Mouse (Mus musculus) stomach, embryonic 16.5 days (tissue): Measurements from ENCODE around the gene Tsga10ip. TPM values are rescaled to one million over a fixed set of nuclear protein-coding genes. Genes with fewer than 3 reads are reported as not detected.

Experiments used
- ATAC-seq: fragments of 200-750 bp; cut with Nextera tagmentation; 2 replicates; pipeline ENCODE4 v1.8.0; 2017; ENCODE audit warnings: moderate number of reproducible peaks, moderate TSS enrichment; ENCODE audit not compliant: insufficient read depth, low FRiP score
- H3K27ac ChIP-seq: fragments of 300-500 bp; sonication (generic); 2 replicates; pipeline ENCODE4 v1.5.1; 2014; ENCODE audit warnings: low read length
- H3K27me3 ChIP-seq: fragments of 300-500 bp; sonication (generic); 2 replicates; pipeline ENCODE4 v1.6.1; 2014; ENCODE audit warnings: low read length, control low read depth, mixed read lengths; ENCODE audit not compliant: control insufficient read depth, insufficient read depth
- H3K36me3 ChIP-seq: fragments of 300-500 bp; sonication (generic); 2 replicates; pipeline ENCODE4 v1.6.1; 2014; ENCODE audit warnings: low read length; ENCODE audit not compliant: control insufficient read depth, insufficient read depth
- H3K4me1 ChIP-seq: fragments of 300-500 bp; sonication (generic); 2 replicates; pipeline ENCODE4 v1.6.1; 2014; ENCODE audit warnings: low read length, control low read depth, mixed read lengths; ENCODE audit not compliant: control insufficient read depth, insufficient read depth
- H3K4me2 ChIP-seq: fragments of 300-500 bp; sonication (generic); 2 replicates; pipeline ENCODE4 v1.6.1; 2014; ENCODE audit warnings: low read depth, low read length, mixed read lengths
- H3K4me3 ChIP-seq: fragments of 300-500 bp; sonication (generic); replicated peaks from 2 replicates; pipeline ENCODE4 v1.5.1; 2014; ENCODE audit warnings: mild to moderate bottlenecking, low read length
- H3K9ac ChIP-seq: fragments of 300-500 bp; sonication (generic); 2 replicates; pipeline ENCODE4 v1.6.1; 2014; ENCODE audit warnings: low read length
- H3K9me3 ChIP-seq: fragments of 300-500 bp; sonication (generic); replicated peaks from 2 replicates; pipeline ENCODE4 v1.6.1; 2016; ENCODE audit warnings: low read length, control low read depth; ENCODE audit not compliant: control insufficient read depth
- WGBS: fragments of 180-500 bp; shearing (Covaris S2); extraction: QIAGEN DNeasy Blood & Tissue Kit; methylation state at CpG from one replicate; pipeline ENCODE4 v1.1.7; 2014; 5-methylcytosine and 5-hydroxymethylcytosine counted together
- polyA plus RNA-seq: library from polyadenylated mRNA; unstranded; fragments of >200 nt; fragmentation: Nextera tagmentation; extraction: Ambion mirVana; gene quantifications from 2 replicates; pipeline ENCODE4 v1.2.1, GENCODE M21; 2015

Tsga10ip gene
- polyA plus RNA-seq, 1 experiment from 2014 or later, result 8.9 TPM

- H3K4me3 ChIP-seq, result peak within 1 kb of the TSS; percentile 72
- H3K27ac ChIP-seq, result peak within 1 kb of the TSS; percentile 91
- ATAC-seq, result peak; percentile 94
- H3K9ac ChIP-seq, result peak within 1 kb of the TSS; percentile 92
- H3K27me3 ChIP-seq, result no peaks in the 10 kb centered on the region
- H3K36me3 ChIP-seq, result no peaks in the 10 kb centered on the region
- H3K4me1 ChIP-seq, result peaks cover 25% of the 10 kb centered on the region
- WGBS, result under 1% methylated on average over 83 of the region's 87 CpGs
- peak within 1 kb of the TSS; percentile 93 for H3K4me2 ChIP-seq
- H3K9me3 ChIP-seq, result no peaks in the 10 kb centered on the region
These were observed 22.7 kb upstream of the Tsga10ip start, which contains the start of the genes Drap1 and AI837181 for GRCm38 (mm10) chr19:5424782-5425741. Gene Drap1, minus strand, starts transcription at chr19:5424979. Gene AI837181, plus strand, starts transcription at chr19:5425144.

- Histone ChIP-seq H3K9ac (peak overlapping the region; percentile 89), H3K4me1 (peaks cover 25% of the 10 kb centered on the region), H3K4me3 (peak overlapping the region; percentile 72), H3K4me2 (peak overlapping the region; percentile 93), H3K36me3 (no peaks in the 10 kb centered on the region), H3K27ac (peak overlapping the region; percentile 91), H3K27me3 (no peaks in the 10 kb centered on the region), H3K9me3 (no peaks in the 10 kb centered on the region)
- under 1% methylated on average over 41 of the region's 48 CpGs for WGBS
- peak; percentile 73 for ATAC-seq
These were observed 21.9 kb upstream of the Tsga10ip start for GRCm38 (mm10) chr19:5424092-5424781.

GRCm38 (mm10) chr19:5423561-5423960, 21.2 kb upstream of the Tsga10ip start:
- peak overlapping the region; percentile 89 for H3K9ac ChIP-seq
- H3K9me3 ChIP-seq, result no peaks in the 10 kb centered on the region
- H3K27ac ChIP-seq, result peak overlapping the region; percentile 91
- no peak for ATAC-seq
- H3K4me1 ChIP-seq, result peaks cover 25% of the 10 kb centered on the region
- 53% methylated on average over 12 of the region's 12 CpGs for WGBS
- peak overlapping the region; percentile 93 for H3K4me2 ChIP-seq
- H3K36me3 ChIP-seq, result no peaks in the 10 kb centered on the region
- no peaks in the 10 kb centered on the region for H3K27me3 ChIP-seq
- H3K4me3 ChIP-seq, result peak overlapping the region; percentile 72

- 84% methylated on average over 9 of the region's 9 CpGs for WGBS
These were observed 20.6 kb upstream of the Tsga10ip start for GRCm38 (mm10) chr19:5422895-5423443.

GRCm38 (mm10) chr19:5422267-5422666, 19.9 kb upstream of the Tsga10ip start:
- peaks cover 25% of the 10 kb centered on the region for H3K4me1 ChIP-seq
- ATAC-seq, result no peak
- WGBS, result 80% methylated on average over 10 of the region's 10 CpGs
- H3K4me2 ChIP-seq, result no peak overlapping the region
- no peaks in the 10 kb centered on the region for H3K36me3 ChIP-seq
- no peak overlapping the region for H3K27ac ChIP-seq
- no peaks in the 10 kb centered on the region for H3K27me3 ChIP-seq
- no peak overlapping the region for H3K4me3 ChIP-seq
- H3K9ac ChIP-seq, result no peak overlapping the region
- no peaks in the 10 kb centered on the region for H3K9me3 ChIP-seq

More at GRCm38 (mm10) chr19:5422895-5423443, 20.6 kb upstream of the Tsga10ip start:
- Histone ChIP-seq H3K4me3 (no peak overlapping the region), H3K27me3 (no peaks in the 10 kb centered on the region), H3K4me2 (no peak overlapping the region), H3K9me3 (no peaks in the 10 kb centered on the region), H3K9ac (peak overlapping the region; percentile 89; the same call in 1 of the 2 replicates), H3K36me3 (no peaks in the 10 kb centered on the region), H3K4me1 (peaks cover 25% of the 10 kb centered on the region), H3K27ac (no peak overlapping the region)
- ATAC-seq, result no peak

- Histone ChIP-seq H3K27me3 (no peaks in the 10 kb centered on the region), H3K4me3 (no peak overlapping the region), H3K4me2 (no peak overlapping the region), H3K4me1 (peaks cover 20% of the 10 kb centered on the region), H3K27ac (no peak overlapping the region), H3K9ac (no peak overlapping the region), H3K9me3 (no peaks in the 10 kb centered on the region), H3K36me3 (no peaks in the 10 kb centered on the region)
- WGBS, result 82% methylated on average over 5 of the region's 5 CpGs
- ATAC-seq, result no peak
These were observed 19.5 kb upstream of the Tsga10ip start for GRCm38 (mm10) chr19:5421784-5422183.

GRCm38 (mm10) chr19:5420579-5420978, 18.3 kb upstream of the Tsga10ip start:
- Histone ChIP-seq H3K9me3 (no peaks in the 10 kb centered on the region), H3K36me3 (no peaks in the 10 kb centered on the region), H3K27me3 (no peaks in the 10 kb centered on the region), H3K4me1 (peaks cover 9% of the 10 kb centered on the region; the same call in 1 of the 2 replicates), H3K4me2 (no peak overlapping the region), H3K4me3 (no peak overlapping the region), H3K9ac (no peak overlapping the region), H3K27ac (no peak overlapping the region)
- WGBS, result 95% methylated on average over 6 of the region's 6 CpGs
- ATAC-seq, result no peak

GRCm38 (mm10) chr19:5419630-5420029, 17.3 kb upstream of the Tsga10ip start:
- H3K27ac ChIP-seq, result no peak overlapping the region
- H3K36me3 ChIP-seq, result no peaks in the 10 kb centered on the region
- ATAC-seq, result no peak
- H3K9ac ChIP-seq, result no peak overlapping the region
- no peaks in the 10 kb centered on the region for H3K9me3 ChIP-seq
- 88% methylated on average over 9 of the region's 9 CpGs for WGBS
- no peak overlapping the region for H3K4me3 ChIP-seq
- no peaks in the 10 kb centered on the region for H3K27me3 ChIP-seq
- no peak overlapping the region for H3K4me2 ChIP-seq
- H3K4me1 ChIP-seq, result peaks cover 9% of the 10 kb centered on the region; the same call in 1 of the 2 replicates
